Mouse (Mus musculus): ENCODE measurements around the gene Gm15091. TPM values are rescaled to one million over a fixed set of nuclear protein-coding genes. Genes with fewer than 3 reads are reported as not detected.
"Not testable (repeated sequence)": the region's sequence is repeated elsewhere in the genome, so short reads cannot be mapped to it uniquely, and the experiment has no call there.

The Gm15091 gene
- not detected in 2 replicates for polyA plus RNA-seq (2012; rRNA removed)

- not testable (repeated sequence) for H3K4me1 ChIP-seq (ENCODE audit: control insufficient read depth, insufficient read depth, low read length); H3K36me3 ChIP-seq (ENCODE audit: control insufficient read depth, insufficient read depth, low read length); H3K27ac ChIP-seq (ENCODE audit: insufficient read depth, low read depth, low read length); DNase-seq; H3K27me3 ChIP-seq (replicated peaks; ENCODE audit: control insufficient read depth, insufficient read depth, low read length); H3K4me3 ChIP-seq (ENCODE audit: insufficient read depth, low read depth, low read length)
- 81% methylated on average over 6 of the region's 6 CpGs for WGBS
These were observed at the start of gene Gm15091 for GRCm38 (mm10) chrX:149941355-149941754. TSS of gene Gm15091 (plus strand) at chrX:149941655.

Other genes with a start within 250 kb of the Gm15091 start
- not detected in 2 replicates for gene Gm15097, start 157.2 kb upstream of the Gm15091 start, polyA plus RNA-seq (2012; rRNA removed)